Mouse (Mus musculus) heart, postnatal 25 days (tissue): ENCODE data around the gene Ppil3. TPM values are rescaled to one million over a fixed set of nuclear protein-coding genes. Genes with fewer than 3 reads are reported as not detected.

Experiments
- total RNA-seq, 2 experiments: library from RNA; stranded (reverse); gene quantifications; 2 replicates each; pipeline ENCODE4 v1.2.3; 2021

Ppil3 gene
- total RNA-seq, 2 experiments from 2014 or later, result 17.5 to 19.3 TPM

Other genes starting within 250 kb of the Ppil3 start
- not detected for gene Aox4, start 235.1 kb downstream of the Ppil3 start, total RNA-seq
- not detected for gene Aox2, start 167.2 kb downstream of the Ppil3 start, total RNA-seq
- 10 to 100 TPM; 62.7 to 75.9 TPM for gene Bzw1, start 52.6 kb downstream of the Ppil3 start, total RNA-seq
- 10 to 100 TPM; 53.1 to 59.9 TPM for gene Clk1, start 21.4 kb downstream of the Ppil3 start, total RNA-seq
- 10 to 100 TPM; 12.1 to 14.2 TPM for gene Nif3l1, start 335 bp downstream of the Ppil3 start, total RNA-seq
- gene Orc2, start 59.6 kb upstream of the Ppil3 start, total RNA-seq, result 1 to 10 TPM; 9.3 to 9.6 TPM
- 10 to 100 TPM; 12.5 to 18.1 TPM for gene Fam126b, start 140.8 kb upstream of the Ppil3 start, total RNA-seq
- gene Ndufb3, start 140.9 kb upstream of the Ppil3 start, total RNA-seq, result 100 to 1,000 TPM; 283 to 313 TPM